ENCODE assay signal across 23 mouse cellular contexts in the genomic region with DNA sequence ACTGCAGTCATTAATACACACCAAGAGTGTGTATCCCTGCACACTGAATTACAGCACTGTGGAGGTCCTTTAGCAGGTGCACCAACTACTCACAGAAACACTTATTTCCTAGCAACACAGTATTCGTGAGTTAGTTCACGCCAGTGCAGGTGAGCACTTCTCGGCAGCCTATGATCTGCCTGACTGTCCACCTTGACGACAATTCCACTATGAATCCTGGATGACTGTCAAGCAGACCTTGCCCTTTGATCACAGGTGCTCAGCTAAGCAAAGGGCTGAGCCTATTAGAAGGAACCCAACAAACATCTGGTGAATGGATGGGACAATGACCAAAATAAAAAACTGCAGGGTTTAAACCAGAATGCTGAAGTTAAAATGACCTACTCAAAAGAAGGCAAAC. TPM values are rescaled to one million over a fixed set of nuclear protein-coding genes. Genes with fewer than 3 reads are reported as not detected.
A peak's percentile ranks its signal among the peaks of the same experiment; 100 is the strongest.
DNase-seq lines count a peak whose midpoint lies in the region; ATAC-seq lines count a peak whose summit lies in the region.
"Had no signal": no experiment of that assay in that cellular context is flagged by ENCODE, and none has a peak within 500 bp of the region (broad histone marks: within the 10 kb centered on the region; RNA-seq: fewer than 3 reads in every experiment).

No protein-coding gene starts in this region.

- H3K9ac ChIP-seq in hindbrain, embryonic 11.5 days (ENCODE audit: low read depth, low read length) = no peak overlapping the region
- no peak overlapping the region for H3K9ac ChIP-seq in neural tube, embryonic 13.5 days
- no peak overlapping the region for H3K9ac ChIP-seq in neural tube, embryonic 15.5 days (replicated peaks)
- H3K9ac ChIP-seq: embryonic facial prominence, embryonic 13.5 days; heart, embryonic 15.5 days; liver, embryonic 15.5 days had no signal

- 85% methylated on average over 4 of the region's 4 CpGs for WGBS in hindbrain, embryonic 11.5 days
- WGBS in hindbrain, embryonic 10.5 days = 87% methylated on average over 4 of the region's 4 CpGs
- 83% methylated on average over 4 of the region's 4 CpGs for WGBS in neural tube, embryonic 13.5 days
- WGBS in neural tube, embryonic 15.5 days = 86% methylated on average over 4 of the region's 4 CpGs

- H3K4me3 ChIP-seq in hindbrain, embryonic 11.5 days (ENCODE audit: low read depth, low read length) = no peak overlapping the region
- no peak overlapping the region for H3K4me3 ChIP-seq in hindbrain, embryonic 10.5 days
- H3K4me3 ChIP-seq in neural tube, embryonic 13.5 days = no peak overlapping the region
- no peak overlapping the region for H3K4me3 ChIP-seq in neural tube, embryonic 15.5 days (replicated peaks)
- H3K4me3 ChIP-seq: embryonic facial prominence, embryonic 13.5 days; heart, adult 2 months; heart, embryonic 15.5 days; layer of hippocampus, adult 2 months; liver, embryonic 15.5 days had no signal

- no peak overlapping the region for H3K4me2 ChIP-seq in hindbrain, embryonic 11.5 days (replicated peaks; ENCODE audit: low read depth, low read length)
- no peak overlapping the region for H3K4me2 ChIP-seq in neural tube, embryonic 13.5 days
- H3K4me2 ChIP-seq in neural tube, embryonic 15.5 days = no peak overlapping the region
- H3K4me2 ChIP-seq: embryonic facial prominence, embryonic 13.5 days; heart, embryonic 15.5 days; liver, embryonic 15.5 days had no signal

- no peaks in the 10 kb centered on the region for H3K27me3 ChIP-seq in hindbrain, embryonic 11.5 days (ENCODE audit: control insufficient read depth, insufficient read depth, low read length)
- H3K27me3 ChIP-seq in hindbrain, embryonic 10.5 days (ENCODE audit: insufficient read depth, poor library complexity, severe bottlenecking) = no peaks in the 10 kb centered on the region
- no peaks in the 10 kb centered on the region for H3K27me3 ChIP-seq in neural tube, embryonic 13.5 days
- no peaks in the 10 kb centered on the region for H3K27me3 ChIP-seq in neural tube, embryonic 15.5 days (replicated peaks)
- H3K27me3 ChIP-seq: CH12.LX; embryonic facial prominence, embryonic 13.5 days; heart, embryonic 15.5 days; liver, embryonic 15.5 days had no signal

- no peak overlapping the region for H3K27ac ChIP-seq in hindbrain, embryonic 11.5 days (ENCODE audit: low read depth, low read length)
- no peak overlapping the region for H3K27ac ChIP-seq in hindbrain, embryonic 10.5 days
- no peak overlapping the region for H3K27ac ChIP-seq in neural tube, embryonic 13.5 days (replicated peaks)
- H3K27ac ChIP-seq in neural tube, embryonic 15.5 days (replicated peaks) = no peak overlapping the region
- H3K27ac ChIP-seq: embryonic facial prominence, embryonic 13.5 days; heart, adult 2 months; heart, embryonic 15.5 days; layer of hippocampus, adult 2 months; liver, embryonic 15.5 days; stomach, postnatal 0 days had no signal

- ATAC-seq in hindbrain, embryonic 11.5 days (ENCODE audit: low FRiP score) = peak; percentile 39; the same call in 1 of the 2 replicates
- peak; percentile 59 for ATAC-seq in neural tube, embryonic 13.5 days (ENCODE audit: low read depth)
- ATAC-seq in neural tube, embryonic 15.5 days (ENCODE audit: low FRiP score) = no peak

- H3K4me1 ChIP-seq in hindbrain, embryonic 11.5 days (replicated peaks; ENCODE audit: control insufficient read depth, insufficient read depth, low read length) = no peaks in the 10 kb centered on the region
- 0 out of 2 replicates have a peak, but pooled peaks cover 5% of the 10 kb centered on the region for H3K4me1 ChIP-seq in hindbrain, embryonic 10.5 days (replicated peaks)
- H3K4me1 ChIP-seq in neural tube, embryonic 13.5 days (replicated peaks) = peaks cover 9% of the 10 kb centered on the region; the same call in 1 of the 2 replicates
- H3K4me1 ChIP-seq in neural tube, embryonic 15.5 days = no peaks in the 10 kb centered on the region
- H3K4me1 ChIP-seq: embryonic facial prominence, embryonic 13.5 days; heart, embryonic 15.5 days; liver, embryonic 15.5 days had no signal

- DNase-seq in hindbrain, embryonic 11.5 days (ENCODE audit: low spot score) = no peak
- DNase-seq in hindbrain, embryonic 10.5 days (ENCODE audit: low spot score) = no peak
- DNase-seq in kidney, postnatal 25 days = peak; percentile 37 to 44
- DNase-seq in kidney, postnatal 10 days = no peak
- DNase-seq in cerebellum, postnatal 36 days = no peak
- no peak for DNase-seq in layer of hippocampus, postnatal 14 days (ENCODE audit: low spot score in 2 of 2)
- DNase-seq: adrenal gland, postnatal 25 days; cerebellum, adult 11 months; cerebellum, postnatal 10 days; gastrocnemius, postnatal 25 days; heart, adult 2 months; heart, postnatal 4 days; lung, postnatal 10 days; right cerebral cortex, adult 18-20 months had no signal

- no peaks in the 10 kb centered on the region for H3K9me3 ChIP-seq in hindbrain, embryonic 11.5 days (ENCODE audit: control insufficient read depth, low read length)
- 0 out of 2 replicates have a peak, but pooled peaks cover 2% of the 10 kb centered on the region for H3K9me3 ChIP-seq in hindbrain, embryonic 10.5 days
- H3K9me3 ChIP-seq in neural tube, embryonic 13.5 days = no peaks in the 10 kb centered on the region
- no peaks in the 10 kb centered on the region for H3K9me3 ChIP-seq in neural tube, embryonic 15.5 days (replicated peaks)
- H3K9me3 ChIP-seq: embryonic facial prominence, embryonic 13.5 days; heart, embryonic 15.5 days; liver, embryonic 15.5 days had no signal

- H3K36me3 ChIP-seq in hindbrain, embryonic 11.5 days (ENCODE audit: control insufficient read depth, insufficient read depth, low read length) = peaks cover 19% of the 10 kb centered on the region
- peaks cover 40% of the 10 kb centered on the region for H3K36me3 ChIP-seq in hindbrain, embryonic 10.5 days
- peaks cover 39% of the 10 kb centered on the region for H3K36me3 ChIP-seq in neural tube, embryonic 13.5 days
- peaks cover 21% of the 10 kb centered on the region for H3K36me3 ChIP-seq in neural tube, embryonic 15.5 days

RNA-seq across cellular contexts. Expression of a gene that starts 20.8 kb away (rescaled TPM):
- 357 and 383 TPM in 2 replicates for polyA plus RNA-seq in hindbrain, embryonic 11.5 days (2014; fragmentation: Nextera tagmentation; extraction: Ambion mirVana)
- 154 and 217 TPM in 2 replicates for polyA plus RNA-seq in hindbrain, embryonic 10.5 days (2016; fragmentation: Nextera tagmentation; extraction: Ambion mirVana)
- 158 and 171 TPM in 2 replicates for polyA plus RNA-seq in neural tube, embryonic 13.5 days (2015; fragmentation: Nextera tagmentation; extraction: Ambion mirVana)
- polyA plus RNA-seq in neural tube, embryonic 15.5 days (2015; fragmentation: Nextera tagmentation; extraction: Ambion mirVana) = 79.0 and 84.6 TPM in 2 replicates
- total RNA-seq in layer of hippocampus, postnatal 14 days (2021) = 10 to 100 TPM; 15.8 to 16.1 TPM
- total RNA-seq: MEL had no signal

Comparison
In these comparisons a context has a peak if more than half of its experiments do, and no peak if none do; other contexts are left out.
1. DNase-seq: peak in kidney, postnatal 25 days (2 of 2); none in hindbrain, embryonic 11.5 days (single experiment), hindbrain, embryonic 10.5 days (single experiment), kidney, postnatal 10 days (single experiment), cerebellum, postnatal 36 days (0 of 2) and layer of hippocampus, postnatal 14 days (0 of 2).